Mouse (Mus musculus): ENCODE measurements around the gene Tex19.1. TPM values are rescaled to one million over a fixed set of nuclear protein-coding genes. Genes with fewer than 3 reads are reported as not detected.

The Tex19.1 gene
- total and polyA plus RNA-seq, 3 experiments, result 0.10 to 0.19 TPM; not detected in 1

- Histone ChIP-seq H3K4me1 (ENCODE audit: control insufficient read depth in 1 of 2, insufficient read depth in 2 of 2, low read length in 2 of 2) (peaks cover 17 to 33% of the 10 kb centered on the region in 2 experiments), H3K9ac (ENCODE audit: control insufficient read depth, low read depth, low read length, poor library complexity, severe bottlenecking) (no peak overlapping the region)
- TF ChIP-seq HCFC1 (IDR thresholded peaks at IDR 0.05; ENCODE audit: low read depth, low read length) (peak; percentile 47; the same call in 1 of the 2 replicates), UBTF (IDR thresholded peaks at IDR 0.05; ENCODE audit: borderline replicate concordance, insufficient read depth, low read depth, low read length) (no peak), BHLHE40 (IDR thresholded peaks at IDR 0.05; ENCODE audit: borderline replicate concordance, low read depth, low read length) (no peak), POLR2AphosphoS5 (IDR thresholded peaks at IDR 0.05; ENCODE audit: borderline replicate concordance, low read depth, low read length) (no peak), RCOR1 (IDR thresholded peaks at IDR 0.05; ENCODE audit: low read depth, low read length) (peak; percentile 96), NRF1 (IDR thresholded peaks at IDR 0.05; ENCODE audit: insufficient read depth, low read depth, low read length, poor library complexity, severe bottlenecking) (no peak), E2F4 (IDR thresholded peaks at IDR 0.05; ENCODE audit: borderline replicate concordance, low read depth, low read length) (no peak), MEF2A (IDR thresholded peaks at IDR 0.05; ENCODE audit: extremely low read depth, insufficient replicate concordance, low read depth, low read length, poor library complexity, severe bottlenecking) (peak; percentile 82; the same call in 1 of the 2 replicates), MYB (IDR thresholded peaks at IDR 0.05; ENCODE audit: low read depth, low read length) (peak; percentile 46; the same call in 1 of the 2 replicates), MAFK (IDR thresholded peaks at IDR 0.05; ENCODE audit: borderline replicate concordance, low read depth, low read length) (peak; percentile 76), MAX (IDR thresholded peaks at IDR 0.05; ENCODE audit: low read length) (peak; percentile 4; the same call in 1 of the 2 replicates), POLR2A (IDR thresholded peaks at IDR 0.05; ENCODE audit: control insufficient read depth in 1 of 2, insufficient read depth in 1 of 2, low read depth in 1 of 2, low read length in 2 of 2, poor library complexity in 1 of 2) (no peak), JUND (IDR thresholded peaks at IDR 0.05; ENCODE audit: low read depth, low read length) (no peak), GABPA (IDR thresholded peaks at IDR 0.05; ENCODE audit: low read depth, low read length) (peak; percentile 39; the same call in 1 of the 2 replicates), USF1 (IDR thresholded peaks at IDR 0.05; ENCODE audit: low read depth, low read length) (no peak), MXI1 (IDR thresholded peaks at IDR 0.05; ENCODE audit: low read depth, low read length) (peak; percentile 63; the same call in 1 of the 2 replicates), MAZ (IDR thresholded peaks at IDR 0.05; ENCODE audit: low read depth, low read length) (0 out of 2 replicates have a peak, but pooled peaks have one; percentile 54), NELFE (IDR thresholded peaks at IDR 0.05; ENCODE audit: low read depth, low read length) (no peak), CHD1 (IDR thresholded peaks at IDR 0.05; ENCODE audit: low read depth, low read length) (no peak), RAD21 (IDR thresholded peaks at IDR 0.05; ENCODE audit: low read depth, low read length) (no peak), USF2 (IDR thresholded peaks at IDR 0.05; ENCODE audit: borderline replicate concordance in 1 of 2, insufficient read depth in 1 of 2, low read depth in 1 of 2, low read length in 2 of 2) (no peak), GATA1 (IDR thresholded peaks at IDR 0.05; ENCODE audit: low read depth, low read length) (peak; percentile 98), CHD2 (IDR thresholded peaks at IDR 0.05; ENCODE audit: low read length) (no peak), MYC (IDR thresholded peaks at IDR 0.05; ENCODE audit: low read depth, low read length) (peak; percentile 70; the same call in 1 of the 2 replicates), KAT2A (conservative IDR thresholded peaks at IDR 0.05; ENCODE audit: low read depth, low read length) (no peak; the same call in 1 of the 2 replicates), ZKSCAN1 (IDR thresholded peaks at IDR 0.05; ENCODE audit: low read depth, low read length) (no peak), SMC3 (IDR thresholded peaks at IDR 0.05; ENCODE audit: low read depth, low read length) (no peak), ZNF384 (IDR thresholded peaks at IDR 0.05; ENCODE audit: low read depth, low read length) (no peak), ZMIZ1 (IDR thresholded peaks at IDR 0.05; ENCODE audit: low read depth, low read length) (no peak), SIN3A (IDR thresholded peaks at IDR 0.05; ENCODE audit: low read length) (peak; percentile 83), ELF1 (IDR thresholded peaks at IDR 0.05; ENCODE audit: low read depth, low read length) (no peak), TAL1 (IDR thresholded peaks at IDR 0.05; ENCODE audit: low read length) (no peak), ETS1 (IDR thresholded peaks at IDR 0.05; ENCODE audit: low read depth, low read length) (peak; percentile 93), TCF12 (IDR thresholded peaks at IDR 0.05; ENCODE audit: low read depth, low read length) (peak; percentile 91), POLR2AphosphoS2 (IDR thresholded peaks at IDR 0.05; ENCODE audit: low read length) (no peak), ZC3H11A (IDR thresholded peaks at IDR 0.05; ENCODE audit: low read depth, low read length) (no peak)
Measured at GRCm38 (mm10) chr11:121122024-121122670, 23.8 kb upstream of the Tex19.1 start.

More at GRCm38 (mm10) chr11:121122024-121122670, 23.8 kb upstream of the Tex19.1 start:
- Histone ChIP-seq H3K27ac (ENCODE audit: control insufficient read depth, low read depth, low read length) (peak overlapping the region; percentile 55), H3K27me3 (ENCODE audit: control insufficient read depth in 1 of 2, insufficient read depth in 2 of 2, low read length in 2 of 2) (no peaks in the 10 kb centered on the region), H3K79me2 (ENCODE audit: control insufficient read depth, insufficient read depth, low read length, poor library complexity) (peaks cover 8% of the 10 kb centered on the region), H3K36me3 (ENCODE audit: control insufficient read depth in 1 of 2, insufficient read depth in 2 of 2, low read length in 2 of 2) (peaks cover 0 to 33% of the 10 kb centered on the region in 2 experiments; a peak in 2 of 4 replicates), H3K9me3 (replicated peaks; ENCODE audit: insufficient read depth, low read length) (no peaks in the 10 kb centered on the region), H3K4me3 (ENCODE audit: control insufficient read depth in 1 of 2, insufficient read depth in 1 of 2, low read depth in 2 of 2, low read length in 2 of 2) (0 out of 4 replicates have a peak overlapping the region, but pooled peaks of 1 of the 2 experiments have one; percentile 5)
- peak; percentile 69 for DNase-seq (ENCODE audit: low read depth, low spot score)
